Mouse (Mus musculus): Measurements from ENCODE around the gene Rnf7. TPM values are rescaled to one million over a fixed set of nuclear protein-coding genes. Genes with fewer than 3 reads are reported as not detected.
"Not testable (repeated sequence)": the region's sequence is repeated elsewhere in the genome, so short reads cannot be mapped to it uniquely, and the experiment has no call there.

The Rnf7 gene
- polyA plus RNA-seq, 1 experiment from 2014 or later, result 200 TPM

DNA sequence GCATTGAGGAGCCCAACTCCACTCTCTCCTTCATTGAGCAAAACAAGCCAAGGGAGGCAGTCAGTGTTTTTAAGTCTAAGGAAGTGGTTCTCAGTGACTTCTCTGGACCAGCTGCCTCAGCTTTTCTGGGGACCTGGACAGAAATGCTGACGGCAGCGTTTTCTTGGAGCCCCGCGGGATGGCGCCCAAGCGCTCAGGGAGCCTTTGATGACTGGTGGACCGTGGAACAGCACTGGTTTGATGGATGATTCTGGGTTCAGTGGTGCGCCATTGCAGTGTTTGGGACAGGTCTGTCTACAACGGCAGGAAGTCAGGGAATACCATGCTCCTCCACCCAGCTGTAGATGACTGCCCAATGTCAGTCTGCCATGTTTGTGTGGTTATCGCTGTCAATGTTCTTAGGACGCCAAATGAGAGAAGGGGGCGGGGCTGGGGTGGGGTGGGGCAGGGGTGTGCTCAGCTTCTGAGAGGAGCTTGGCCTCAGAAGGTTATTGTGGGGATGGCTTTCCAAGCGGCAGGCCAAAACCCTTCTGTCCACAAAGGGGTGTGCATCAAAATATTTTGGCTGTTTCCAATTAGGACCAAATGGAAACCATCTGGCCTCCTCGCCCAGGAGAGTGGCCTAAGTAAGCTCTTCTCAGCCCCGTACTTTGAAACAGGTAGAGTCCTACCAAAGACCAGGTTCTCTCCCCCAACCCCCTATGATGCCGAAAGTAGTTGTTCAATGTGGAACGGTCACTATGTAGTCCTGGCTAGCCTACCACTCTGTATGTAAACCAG lies 25.8 kb upstream of the Rnf7 start:
- 0 out of 2 replicates have a peak, but pooled peaks cover 5% of the 10 kb centered on the region for H3K4me1 ChIP-seq
- no peak overlapping the region for H3K4me3 ChIP-seq
- no peaks in the 10 kb centered on the region for H3K9me3 ChIP-seq
- H3K36me3 ChIP-seq, result no peaks in the 10 kb centered on the region
- no peaks in the 10 kb centered on the region for H3K27me3 ChIP-seq
- 81% methylated on average over 17 of the region's 17 CpGs for WGBS
- H3K4me2 ChIP-seq, result no peak overlapping the region
- H3K9ac ChIP-seq, result no peak overlapping the region
- H3K27ac ChIP-seq, result no peak overlapping the region
- ATAC-seq (ENCODE audit: borderline replicate concordance, extremely low read depth, low FRiP score, low TSS enrichment), result no peak

DNA sequence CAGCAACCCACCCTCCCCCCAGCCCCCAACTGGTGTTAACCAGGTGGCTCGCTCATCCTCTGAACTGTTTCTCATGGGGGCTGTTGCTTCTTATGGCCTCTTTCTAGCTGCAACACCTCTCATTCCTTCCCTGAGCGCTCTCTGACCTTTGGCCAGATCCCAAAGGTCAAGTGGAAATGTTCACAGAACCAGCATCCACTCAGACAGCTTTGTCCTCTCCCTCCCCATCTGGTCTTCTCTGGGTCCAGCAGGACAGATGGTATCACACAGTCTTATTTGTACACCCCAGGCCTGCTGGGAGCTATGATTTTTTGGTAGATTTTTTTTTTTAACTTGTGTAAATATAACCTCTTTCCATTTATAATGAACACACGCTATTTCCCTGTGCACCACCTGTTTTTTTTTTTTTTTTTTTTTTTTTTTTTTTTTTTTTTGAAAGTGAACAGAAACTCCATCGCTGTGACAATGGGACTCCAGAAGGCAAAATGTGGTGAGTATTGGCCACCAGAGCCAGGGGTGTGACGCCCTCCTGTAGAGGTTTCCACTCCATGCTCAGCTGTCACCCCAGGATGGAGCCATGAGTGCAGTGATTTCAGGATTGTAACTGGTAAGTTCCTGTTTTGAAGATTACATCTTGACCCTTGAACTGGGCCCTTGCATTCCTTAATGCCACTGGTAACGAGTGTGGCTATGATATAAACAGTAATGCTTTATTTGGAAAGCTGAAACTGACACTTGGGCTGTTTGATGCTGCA lies 24.6 kb upstream of the Rnf7 start:
- 0 out of 2 replicates have a peak, but pooled peaks cover 5% of the 10 kb centered on the region for H3K4me1 ChIP-seq
- 66% methylated on average over 6 of the region's 6 CpGs for WGBS
- no peak overlapping the region for H3K4me3 ChIP-seq
- H3K9me3 ChIP-seq, result no peaks in the 10 kb centered on the region
- H3K4me2 ChIP-seq, result no peak overlapping the region
- no peaks in the 10 kb centered on the region for H3K36me3 ChIP-seq
- no peaks in the 10 kb centered on the region for H3K27me3 ChIP-seq
- H3K9ac ChIP-seq, result no peak overlapping the region
- no peak overlapping the region for H3K27ac ChIP-seq
- ATAC-seq (ENCODE audit: borderline replicate concordance, extremely low read depth, low FRiP score, low TSS enrichment), result no peak

DNA sequence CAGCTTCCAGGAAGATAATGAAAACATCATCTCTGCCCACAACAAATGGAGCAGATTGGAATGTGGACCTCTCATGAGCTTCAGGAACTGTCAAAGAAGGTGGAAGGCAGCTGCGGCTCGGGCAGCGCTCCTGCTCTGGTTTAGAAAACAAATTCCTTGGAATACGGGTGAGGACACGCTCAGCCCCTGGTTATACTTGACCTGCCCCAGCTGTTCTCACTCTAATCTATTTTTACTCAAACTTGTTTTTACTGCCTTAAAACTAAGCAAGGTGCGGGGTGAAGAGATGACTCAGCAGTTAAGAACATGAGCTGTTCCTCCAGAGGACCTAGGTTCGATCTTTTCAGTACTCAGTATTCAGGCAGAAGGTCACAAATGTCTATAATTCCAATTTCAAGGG lies 22.7 kb upstream of the Rnf7 start:
- Histone ChIP-seq H3K36me3 (no peaks in the 10 kb centered on the region), H3K4me1 (0 out of 2 replicates have a peak, but pooled peaks cover 5% of the 10 kb centered on the region), H3K4me3 (no peak overlapping the region), H3K9me3 (no peaks in the 10 kb centered on the region), H3K27ac (no peak overlapping the region), H3K9ac (no peak overlapping the region), H3K4me2 (no peak overlapping the region), H3K27me3 (no peaks in the 10 kb centered on the region)
- 40% methylated on average over 7 of the region's 7 CpGs for WGBS
- ATAC-seq (ENCODE audit: borderline replicate concordance, extremely low read depth, low FRiP score, low TSS enrichment), result no peak

DNA sequence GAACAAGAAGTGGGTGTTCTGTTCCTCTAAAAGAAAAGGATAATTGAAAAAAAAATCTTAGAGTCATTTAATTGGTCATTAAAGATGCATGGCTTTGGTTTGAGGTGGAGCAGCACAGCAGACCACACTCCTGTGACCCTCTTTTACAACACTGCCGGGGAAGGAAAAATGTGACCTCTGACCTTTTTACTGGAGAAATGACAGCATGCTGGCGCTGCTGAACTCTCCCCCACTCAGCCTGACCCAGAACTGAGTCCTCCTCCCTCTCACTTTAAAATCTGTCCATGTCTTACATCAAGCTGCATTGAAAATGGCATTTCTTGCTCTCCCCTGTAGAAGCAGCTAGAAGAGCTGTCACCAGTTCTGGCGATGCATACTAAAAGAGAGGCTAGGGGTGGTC lies 14.7 kb upstream of the Rnf7 start:
- H3K4me2 ChIP-seq, result no peak overlapping the region
- H3K4me1 ChIP-seq, result no peaks in the 10 kb centered on the region
- 25% methylated on average over 3 of the region's 3 CpGs for WGBS
- H3K9ac ChIP-seq, result no peak overlapping the region
- no peak overlapping the region for H3K27ac ChIP-seq
- H3K27me3 ChIP-seq, result no peaks in the 10 kb centered on the region
- no peak for ATAC-seq (ENCODE audit: borderline replicate concordance, extremely low read depth, low FRiP score, low TSS enrichment)
- H3K9me3 ChIP-seq, result no peaks in the 10 kb centered on the region
- no peak overlapping the region for H3K4me3 ChIP-seq
- no peaks in the 10 kb centered on the region for H3K36me3 ChIP-seq

DNA sequence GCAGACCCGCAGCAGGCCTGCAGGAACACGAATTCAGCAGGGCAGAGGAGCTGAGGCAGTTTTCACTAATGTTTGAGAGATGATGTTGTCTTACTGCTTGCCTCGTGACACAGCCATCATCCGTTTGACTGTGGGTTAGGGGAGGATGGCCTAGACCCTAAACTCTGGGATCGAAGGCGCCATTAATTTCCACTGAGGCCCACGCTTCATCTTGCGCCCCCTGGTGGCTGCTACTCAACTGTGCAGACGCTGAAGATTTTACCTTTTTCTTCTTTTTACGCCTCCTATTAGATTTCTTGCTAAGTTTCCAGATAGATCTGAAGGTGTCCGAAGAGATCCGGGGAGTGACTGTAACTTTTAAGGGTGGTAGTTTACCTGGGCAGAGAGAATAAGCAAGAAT lies 13.3 kb upstream of the Rnf7 start:
- Histone ChIP-seq H3K4me3 (no peak overlapping the region), H3K4me2 (no peak overlapping the region), H3K27ac (no peak overlapping the region), H3K36me3 (no peaks in the 10 kb centered on the region), H3K4me1 (no peaks in the 10 kb centered on the region), H3K27me3 (no peaks in the 10 kb centered on the region), H3K9me3 (no peaks in the 10 kb centered on the region), H3K9ac (no peak overlapping the region)
- no peak for ATAC-seq (ENCODE audit: borderline replicate concordance, extremely low read depth, low FRiP score, low TSS enrichment)
- 34% methylated on average over 12 of the region's 12 CpGs for WGBS

DNA sequence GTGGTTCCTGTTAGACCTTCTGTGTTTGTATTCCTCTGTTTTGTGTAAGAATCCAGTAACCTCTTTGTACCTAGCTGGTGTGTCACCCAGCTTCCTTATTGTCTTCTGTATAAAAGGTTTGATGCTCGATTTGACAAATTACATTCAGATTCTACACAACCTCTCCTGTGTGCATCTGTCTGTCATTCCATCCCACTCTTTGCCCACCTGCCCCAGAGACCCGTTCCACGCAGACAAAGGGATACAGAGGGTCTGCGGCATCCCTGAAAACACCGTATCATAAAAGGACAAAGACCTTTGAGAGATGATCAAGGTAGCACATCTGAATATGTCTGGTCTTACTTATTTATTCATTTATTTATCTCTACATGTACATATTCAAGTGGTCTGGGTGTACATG lies 9.4 kb upstream of the Rnf7 start:
- H3K27me3 ChIP-seq; H3K4me2 ChIP-seq; H3K9me3 ChIP-seq; ATAC-seq (ENCODE audit: borderline replicate concordance, extremely low read depth, low FRiP score, low TSS enrichment); H3K9ac ChIP-seq; H3K36me3 ChIP-seq; H3K27ac ChIP-seq; H3K4me1 ChIP-seq; H3K4me3 ChIP-seq: not testable (repeated sequence)
- 87% methylated on average over 5 of the region's 5 CpGs for WGBS

DNA sequence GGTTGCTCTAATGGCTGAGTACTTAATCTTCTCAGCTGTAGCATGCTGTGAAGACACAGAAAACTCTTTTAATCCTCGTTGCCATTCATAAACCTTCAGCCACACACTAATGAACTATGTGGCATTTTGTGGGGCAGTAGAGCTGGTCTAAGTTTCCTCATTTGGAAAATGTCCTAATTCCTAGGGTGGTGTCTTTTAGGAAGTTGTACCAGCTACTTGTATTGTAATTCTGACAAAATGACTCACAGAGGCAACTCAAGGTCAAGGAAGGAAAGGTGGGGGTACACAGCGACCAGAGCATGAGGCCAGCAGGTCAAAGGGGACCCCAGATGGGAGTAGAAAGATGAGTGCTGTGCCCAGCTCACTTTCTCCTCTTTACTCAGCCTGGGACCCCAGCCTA lies 5.2 kb upstream of the Rnf7 start:
- WGBS, result 55% methylated on average over 2 of the region's 2 CpGs
- no peaks in the 10 kb centered on the region for H3K9me3 ChIP-seq

DNA sequence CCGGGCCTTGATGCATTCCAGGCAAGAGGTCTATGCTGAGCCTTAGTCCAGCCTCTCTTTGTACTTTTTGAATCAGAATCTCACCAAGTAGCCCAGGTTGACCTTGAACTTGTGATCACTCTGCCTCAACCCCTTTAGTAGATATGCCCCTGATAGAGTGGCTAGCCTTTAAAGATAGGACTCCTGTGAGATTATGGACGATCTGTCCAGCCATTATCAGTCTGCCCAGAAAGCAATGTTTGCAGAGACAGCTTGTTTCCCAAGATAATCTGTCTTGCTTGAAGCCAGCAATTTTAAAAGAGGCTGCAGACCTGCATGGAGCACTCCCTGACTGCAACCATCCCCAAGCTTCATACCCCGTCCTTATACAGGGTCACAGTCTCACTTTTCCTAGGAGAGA lies 4.6 kb upstream of the Rnf7 start:
- ATAC-seq (ENCODE audit: borderline replicate concordance, extremely low read depth, low FRiP score, low TSS enrichment), result no peak
- WGBS, result 59% methylated on average over 3 of the region's 3 CpGs

More for the DNA sequence above, 5.2 kb upstream of the Rnf7 start:
- H3K4me2 ChIP-seq, result no peak overlapping the region
- H3K27ac ChIP-seq, result no peak overlapping the region
- no peak for ATAC-seq (ENCODE audit: borderline replicate concordance, extremely low read depth, low FRiP score, low TSS enrichment)
- no peak overlapping the region for H3K4me3 ChIP-seq
- H3K27me3 ChIP-seq, result no peaks in the 10 kb centered on the region
- no peaks in the 10 kb centered on the region for H3K36me3 ChIP-seq
- no peak overlapping the region for H3K9ac ChIP-seq
- no peaks in the 10 kb centered on the region for H3K4me1 ChIP-seq

DNA sequence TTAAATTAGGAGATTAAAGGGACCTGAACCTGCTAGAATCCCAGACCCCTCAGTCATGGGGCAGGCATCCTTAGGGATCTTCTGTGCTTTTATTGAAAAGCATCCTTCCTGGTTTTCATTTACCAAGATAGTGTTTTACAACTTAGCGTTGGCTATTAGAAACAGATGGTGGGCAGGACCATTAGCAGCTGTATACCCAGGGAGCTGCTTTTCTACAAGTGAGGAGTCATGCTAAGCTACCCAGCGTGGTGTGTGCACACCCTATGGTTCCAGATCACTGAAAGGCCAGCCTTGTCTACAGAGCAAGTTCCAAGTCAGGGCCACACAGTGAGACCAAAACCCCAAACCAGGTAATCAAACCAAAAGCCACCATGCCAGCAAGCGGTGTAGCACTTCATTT lies 6.1 kb downstream of the Rnf7 start:
- Histone ChIP-seq H3K27ac (no peak overlapping the region), H3K36me3 (peaks cover 13% of the 10 kb centered on the region), H3K4me2 (no peak overlapping the region), H3K4me1 (peaks cover 10% of the 10 kb centered on the region), H3K27me3 (no peaks in the 10 kb centered on the region), H3K9ac (no peak overlapping the region), H3K9me3 (no peaks in the 10 kb centered on the region), H3K4me3 (no peak overlapping the region)
- ATAC-seq (ENCODE audit: borderline replicate concordance, extremely low read depth, low FRiP score, low TSS enrichment), result no peak
- 86% methylated on average over 3 of the region's 3 CpGs for WGBS

More for the DNA sequence above, 4.6 kb upstream of the Rnf7 start:
- Histone ChIP-seq H3K4me2 (no peak overlapping the region), H3K36me3 (no peaks in the 10 kb centered on the region), H3K4me3 (no peak overlapping the region), H3K27ac (no peak overlapping the region), H3K9ac (no peak overlapping the region), H3K27me3 (no peaks in the 10 kb centered on the region), H3K9me3 (no peaks in the 10 kb centered on the region), H3K4me1 (no peaks in the 10 kb centered on the region)

DNA sequence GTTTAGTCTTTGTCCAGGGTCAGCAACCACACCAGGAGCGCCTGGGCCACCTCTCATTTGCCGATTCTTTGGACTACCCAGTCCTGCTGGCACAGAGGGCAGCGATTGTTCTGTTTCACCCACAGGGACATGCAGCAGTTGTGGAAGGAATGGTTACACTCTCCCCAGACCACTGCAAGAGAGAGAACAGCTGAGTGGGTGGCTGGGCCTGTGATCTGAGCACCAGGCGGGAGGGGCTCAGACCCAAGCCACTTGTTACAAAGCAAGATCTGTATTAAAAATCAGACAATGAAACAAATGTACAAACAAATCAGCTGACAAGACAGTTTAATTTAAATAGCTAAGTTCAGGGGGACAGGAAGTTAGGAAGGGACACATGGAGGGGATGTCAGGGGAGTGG lies 6.8 kb downstream of the Rnf7 start:
- not testable (repeated sequence) for H3K27me3 ChIP-seq; H3K4me2 ChIP-seq; ATAC-seq (ENCODE audit: borderline replicate concordance, extremely low read depth, low FRiP score, low TSS enrichment); H3K9me3 ChIP-seq; H3K4me1 ChIP-seq; H3K9ac ChIP-seq; H3K4me3 ChIP-seq; H3K27ac ChIP-seq
- H3K36me3 ChIP-seq, result peaks cover 18% of the 10 kb centered on the region
- 89% methylated on average over 4 of the region's 4 CpGs for WGBS

DNA sequence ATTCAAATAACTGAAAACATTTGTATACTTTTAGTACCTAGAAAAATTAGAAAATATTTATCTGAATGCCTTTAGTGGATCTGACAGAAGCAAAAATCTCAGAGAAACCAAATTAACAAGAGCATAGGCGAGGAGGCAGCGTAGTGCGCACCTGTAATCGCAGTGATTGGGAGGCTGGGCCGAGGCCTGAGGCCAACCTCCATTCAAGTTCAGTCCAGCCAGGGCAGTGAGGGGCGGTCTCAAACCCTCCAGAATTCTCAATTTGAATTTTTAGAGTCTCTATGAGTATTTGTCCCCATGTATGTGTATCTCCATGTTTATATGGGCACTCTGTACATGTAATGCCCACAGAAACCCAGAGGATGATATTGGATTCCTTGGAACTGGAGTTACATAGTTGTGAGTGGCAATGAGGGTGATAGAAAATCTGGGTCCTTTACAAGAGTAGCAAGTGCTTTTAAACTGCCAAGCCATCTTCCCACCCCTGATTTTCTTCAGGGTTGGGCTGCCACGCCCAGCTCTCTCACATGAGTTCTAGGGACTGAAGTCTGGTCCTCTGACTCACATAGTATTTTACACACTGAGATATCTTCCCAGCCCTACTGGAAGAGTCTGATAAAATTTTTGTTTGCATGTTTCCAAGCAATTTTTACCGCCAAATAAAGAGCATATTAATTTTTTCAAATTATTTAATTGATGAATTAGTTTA lies 8.1 kb downstream of the Rnf7 start:
- ATAC-seq (ENCODE audit: borderline replicate concordance, extremely low read depth, low FRiP score, low TSS enrichment), result no peak
- Histone ChIP-seq H3K27me3 (no peaks in the 10 kb centered on the region), H3K36me3 (peaks cover 18% of the 10 kb centered on the region), H3K9me3 (no peaks in the 10 kb centered on the region), H3K4me2 (no peak overlapping the region), H3K9ac (no peak overlapping the region), H3K27ac (no peak overlapping the region), H3K4me1 (no peaks in the 10 kb centered on the region), H3K4me3 (no peak overlapping the region)
- 93% methylated on average over 8 of the region's 8 CpGs for WGBS
